Mouse (Mus musculus) skeletal muscle tissue, adult 2 months (tissue): Measurements from ENCODE around the gene Foxp2.

Experiments used
- DNase-seq: peaks from one replicate; pipeline ENCODE4 v3.0.0-alpha.2; 2012; ENCODE audit warnings: low read depth, low spot score

The Foxp2 gene

DNA sequence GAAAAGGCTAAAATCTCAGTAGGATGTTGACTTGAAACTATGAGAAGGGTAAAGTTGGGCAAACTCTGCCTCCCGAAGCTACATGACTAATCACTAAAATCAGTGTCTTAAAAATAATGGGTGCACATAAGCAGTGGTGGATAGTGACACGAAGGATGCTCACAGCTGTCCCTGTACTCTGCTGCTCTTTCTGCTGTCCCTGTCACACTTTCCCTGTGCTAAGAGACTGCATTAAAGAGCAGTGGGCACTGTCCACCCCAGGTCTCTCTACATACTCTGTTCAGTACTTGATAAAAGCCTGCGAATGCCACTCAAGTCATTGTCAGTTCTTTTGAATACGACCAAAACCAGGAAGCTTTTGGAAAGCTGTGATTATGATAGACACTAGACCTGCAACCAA is 469.7 kb downstream of the Foxp2 start:
- DNase-seq, result no peak

DNA sequence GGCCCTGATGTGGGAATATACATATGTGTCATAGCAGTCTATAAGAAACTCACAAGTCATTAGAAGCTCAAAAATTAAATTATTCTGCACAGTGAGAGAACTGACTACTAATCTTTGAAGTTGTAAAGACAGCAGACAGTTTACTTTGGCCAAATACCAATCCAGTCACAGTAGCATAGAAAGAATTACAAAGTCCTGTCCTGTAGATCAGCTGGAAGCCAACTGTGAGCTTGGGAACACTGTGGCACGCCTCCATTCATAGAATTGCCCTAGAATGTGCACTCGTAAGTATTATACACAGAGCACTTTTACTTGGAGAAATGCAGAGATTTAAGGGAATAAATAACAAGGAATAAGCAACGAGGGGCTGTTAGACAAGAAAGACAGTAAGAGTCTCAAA is 472.5 kb downstream of the Foxp2 start:
- DNase-seq, result no peak

DNA sequence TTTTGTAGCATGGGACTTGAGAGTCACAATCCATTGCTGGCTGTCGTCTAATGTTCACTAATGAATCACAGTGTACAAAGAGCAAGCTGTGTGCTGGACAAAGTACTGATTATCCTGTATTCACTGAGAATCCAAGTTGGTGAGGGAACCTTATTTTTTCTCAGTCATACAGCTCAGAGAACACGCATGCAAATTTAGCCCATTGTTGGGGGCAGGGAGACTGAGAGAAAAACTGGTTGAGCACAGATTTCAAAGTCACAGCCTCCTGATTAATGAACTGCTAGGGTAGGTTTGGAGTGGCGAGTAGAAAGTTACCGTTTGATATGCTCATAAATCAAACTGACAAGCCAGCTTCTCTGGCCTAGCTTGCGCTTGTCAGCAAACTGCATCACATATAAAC is 477.1 kb downstream of the Foxp2 start:
- no peak for DNase-seq

DNA sequence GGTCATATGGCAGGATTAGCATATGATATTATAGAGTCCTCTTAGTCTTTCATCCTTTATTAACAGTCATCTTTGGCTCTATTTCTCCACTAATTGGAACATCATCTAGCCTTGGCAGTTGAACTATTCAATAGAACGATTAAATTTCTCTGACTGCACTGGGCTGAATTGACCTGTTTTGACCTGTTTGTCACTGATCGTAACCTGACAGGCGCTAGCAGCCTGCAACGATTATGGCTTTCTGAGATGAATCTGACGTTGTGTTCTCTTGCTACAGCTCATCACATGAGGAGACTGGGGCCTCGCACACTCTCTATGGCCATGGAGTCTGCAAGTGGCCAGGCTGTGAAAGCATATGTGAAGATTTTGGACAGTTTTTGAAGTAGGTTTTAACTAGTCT is 495.3 kb downstream of the Foxp2 start:
- no peak for DNase-seq

DNA sequence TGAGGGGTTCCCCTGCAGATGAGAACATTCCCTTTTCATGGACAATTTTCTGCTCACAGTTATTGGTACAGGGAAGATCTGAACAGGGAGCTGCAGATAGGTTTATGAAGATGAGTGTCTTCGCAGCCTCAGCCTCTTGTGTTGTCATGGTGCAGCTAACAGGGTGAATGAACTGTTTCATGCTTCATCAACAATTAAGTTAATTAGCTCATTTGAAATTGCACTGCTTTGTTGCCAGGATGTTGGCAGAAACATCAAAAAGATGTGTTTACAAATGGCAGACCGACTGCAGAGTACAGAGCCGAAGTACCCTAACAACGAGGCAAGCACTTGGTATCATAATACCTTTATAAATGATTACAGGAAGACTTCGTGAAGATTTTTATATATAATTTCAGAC is 496.3 kb downstream of the Foxp2 start:
- no peak for DNase-seq

DNA sequence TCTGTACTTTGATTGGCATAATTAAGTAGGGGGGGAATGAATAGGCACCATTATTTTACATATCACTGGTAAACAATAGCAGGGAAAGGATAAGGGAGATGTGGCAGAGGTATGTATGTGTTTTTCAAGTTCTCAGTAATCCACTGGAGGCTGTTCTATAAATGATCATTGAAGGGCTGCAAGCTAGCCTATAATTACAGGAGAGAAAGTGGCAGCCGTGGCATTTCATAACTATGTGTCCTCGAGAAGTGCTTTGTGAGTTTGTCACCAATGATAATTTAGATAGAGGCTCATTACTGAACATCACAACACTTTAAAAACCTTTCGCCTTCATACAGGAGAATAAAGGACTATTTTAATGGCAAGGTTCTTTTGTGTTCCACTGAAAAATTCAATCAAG is 500.0 kb downstream of the Foxp2 start:
- no peak for DNase-seq

DNA sequence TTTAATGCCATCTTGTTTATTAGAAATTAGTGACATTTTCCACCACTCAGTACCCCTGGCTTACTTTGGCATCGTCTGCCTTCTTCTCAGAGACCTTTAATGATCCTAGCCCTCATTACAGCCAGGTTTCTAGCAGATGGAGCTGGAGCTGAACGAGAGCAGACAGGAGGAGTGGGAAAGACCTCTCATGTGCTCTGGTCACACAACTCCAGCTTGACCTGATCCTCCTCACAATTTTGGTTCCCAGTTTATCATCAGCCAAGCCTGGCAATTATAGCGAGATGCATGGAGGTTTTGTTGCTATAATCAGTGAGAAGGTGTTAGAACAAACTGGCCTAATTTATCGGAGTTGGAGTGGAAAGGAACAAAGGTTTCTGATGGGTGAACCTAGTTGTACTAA is 500.9 kb downstream of the Foxp2 start:
- no peak for DNase-seq

DNA sequence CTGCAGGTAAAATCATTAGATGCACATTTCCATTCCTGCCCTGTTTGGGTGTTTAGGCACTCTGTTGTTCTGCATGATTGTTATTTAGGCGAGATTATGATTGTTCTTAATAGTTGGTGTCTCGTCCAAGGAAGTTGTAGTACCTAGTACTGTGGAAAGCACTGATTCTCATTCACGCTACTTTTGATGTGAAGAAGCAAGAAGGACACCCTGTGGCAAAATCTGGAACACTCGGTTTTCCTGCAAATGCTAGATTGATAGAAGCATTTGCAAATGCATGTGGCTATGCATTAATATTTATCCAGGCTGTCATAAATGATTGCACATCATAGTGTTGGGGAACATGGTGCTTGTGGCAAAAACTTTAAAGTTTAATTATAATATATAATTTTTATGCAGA is 514.0 kb downstream of the Foxp2 start:
- DNase-seq, result no peak

DNA sequence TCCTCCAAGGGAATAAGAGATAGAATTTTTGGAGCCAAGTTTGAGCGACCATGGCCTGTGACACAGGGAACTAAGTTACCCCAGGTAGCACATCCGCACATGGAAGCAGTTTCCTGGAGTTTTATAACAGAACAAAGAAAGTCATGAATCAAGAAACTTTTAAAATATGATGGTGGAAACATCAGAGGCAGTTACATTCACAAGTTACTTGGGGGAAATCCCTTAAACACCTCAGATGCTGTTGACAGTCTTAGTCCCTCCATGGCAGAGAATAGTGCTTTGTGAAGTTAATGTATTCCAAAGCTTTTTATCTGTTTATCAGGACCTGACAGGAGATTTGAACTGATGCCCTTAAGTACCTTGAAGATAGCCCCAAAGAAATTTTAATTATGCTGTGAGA is 558.6 kb downstream of the Foxp2 start:
- no peak for DNase-seq

DNA sequence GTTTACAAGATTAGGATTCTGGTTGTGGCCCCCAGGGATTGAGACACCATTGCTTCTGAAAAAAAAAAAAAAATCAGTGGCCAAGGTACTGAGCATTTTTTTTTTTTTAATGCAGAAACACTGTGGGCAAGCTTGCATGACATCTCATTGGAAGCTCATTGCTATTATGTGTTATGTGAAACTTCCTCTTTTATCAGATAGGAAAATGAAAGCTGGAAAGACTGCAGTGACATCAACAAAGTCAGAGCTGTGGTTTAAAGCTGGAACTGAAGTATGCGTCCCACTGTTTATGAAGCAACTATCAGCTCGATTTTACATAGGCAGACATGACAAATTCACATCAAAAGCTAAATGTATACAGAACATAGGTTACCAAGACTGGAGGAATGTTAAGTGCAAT is 562.2 kb downstream of the Foxp2 start:
- no peak for DNase-seq

DNA sequence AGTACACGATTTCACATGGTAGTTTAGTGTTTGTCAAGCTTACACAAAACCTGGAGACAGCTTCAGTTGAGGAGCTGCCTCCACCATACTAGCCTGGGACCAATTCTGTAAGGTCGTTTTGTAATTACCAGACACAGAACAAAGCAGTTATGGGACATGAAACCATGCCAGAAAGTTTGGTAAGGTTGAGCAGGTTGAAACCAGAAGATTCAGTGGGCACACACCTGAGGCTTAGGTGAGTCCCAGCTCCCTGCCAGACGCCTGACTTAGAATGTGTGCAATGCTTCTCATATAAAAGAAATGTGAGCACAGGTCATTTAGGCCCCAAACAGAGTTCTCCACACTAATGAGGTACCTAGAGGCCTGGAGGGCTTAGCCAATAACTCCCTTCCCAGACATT is 564.3 kb downstream of the Foxp2 start:
- no peak for DNase-seq

DNA sequence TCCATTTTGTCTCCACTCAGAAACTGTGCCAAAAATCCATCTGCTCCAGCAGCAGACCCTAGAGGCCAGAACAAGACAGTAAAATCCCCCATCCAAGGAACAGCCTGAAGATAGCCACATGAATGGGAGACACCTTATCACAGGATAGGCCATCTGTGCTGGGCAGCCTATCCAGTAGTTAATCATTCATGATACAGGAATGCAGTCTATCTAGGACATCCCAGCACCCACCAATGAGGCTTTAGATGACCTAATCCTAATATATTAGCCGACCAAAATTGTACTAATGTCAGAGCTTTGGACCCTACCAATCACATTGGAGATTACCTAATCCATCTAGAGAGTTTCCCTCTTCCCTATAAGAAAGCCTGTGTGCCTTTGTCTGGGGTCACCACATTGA is 565.5 kb downstream of the Foxp2 start:
- DNase-seq, result no peak

DNA sequence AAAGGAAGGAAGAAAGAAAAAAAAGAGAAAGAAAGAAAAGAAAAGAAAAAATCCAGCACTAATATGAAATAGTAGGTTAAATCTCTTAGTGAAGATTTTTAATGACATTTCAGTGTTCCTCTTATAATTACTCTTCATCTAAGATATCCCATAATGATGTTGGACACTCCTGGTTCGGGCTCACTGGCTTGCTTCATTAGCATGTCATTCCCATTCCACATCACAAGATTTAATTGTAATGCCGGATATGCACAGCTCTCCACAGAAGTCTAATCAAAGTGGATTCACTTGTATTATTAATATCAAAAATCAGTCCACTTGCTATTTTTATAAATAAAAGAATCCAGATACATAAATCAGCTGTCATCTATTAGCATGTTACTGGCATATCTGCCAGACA is 585.8 kb downstream of the Foxp2 start:
- DNase-seq, result no peak
